Mouse (Mus musculus): Measurements from ENCODE around the gene Mycl. TPM values are rescaled to one million over a fixed set of nuclear protein-coding genes. Genes with fewer than 3 reads are reported as not detected.

Gene Mycl
- polyA plus RNA-seq (2012; rRNA removed), result 85.4 and 95.3 TPM in 2 replicates

- peak; percentile 98 for DNase-seq (ENCODE audit: low read depth)
- peak; percentile 84 for TF ChIP-seq POLR2A (IDR thresholded peaks at IDR 0.05; ENCODE audit: borderline replicate concordance, extremely low read depth, insufficient read depth, insufficient read length, poor library complexity, severe bottlenecking)
- peak; percentile 89 for TF ChIP-seq CTCF (IDR thresholded peaks at IDR 0.05; ENCODE audit: borderline replicate concordance, extremely low read depth, insufficient read depth, insufficient read length)
These were observed at the start of gene Mycl for GRCm38 (mm10) chr4:122995404-122996220. Mycl (plus strand) TSS chr4:122995652.

DNA sequence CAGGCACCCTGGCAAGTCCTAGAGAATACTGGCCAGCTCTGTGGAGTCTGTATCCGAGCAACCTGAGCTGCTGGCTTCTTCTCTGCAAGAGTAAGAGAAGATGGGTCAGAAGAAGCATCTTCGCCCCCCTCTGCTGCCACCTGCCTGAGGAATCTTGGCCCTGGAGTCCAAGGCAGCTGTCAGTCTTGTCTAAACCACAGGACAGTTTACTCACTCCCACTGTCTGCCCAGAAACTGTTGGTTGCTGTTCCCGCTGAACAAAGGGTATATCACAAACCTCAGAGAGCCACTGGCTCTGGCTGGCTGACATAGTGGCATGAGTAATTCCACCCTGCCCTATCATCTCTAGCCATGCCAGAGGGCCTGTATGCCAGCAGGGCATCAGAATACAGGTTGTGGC, 48.2 kb upstream of the Mycl start:
- TF ChIP-seq CTCF (IDR thresholded peaks at IDR 0.05; ENCODE audit: borderline replicate concordance, extremely low read depth, insufficient read depth, insufficient read length) (no peak), POLR2A (IDR thresholded peaks at IDR 0.05; ENCODE audit: borderline replicate concordance, extremely low read depth, insufficient read depth, insufficient read length, poor library complexity, severe bottlenecking) (no peak)
- DNase-seq (ENCODE audit: low read depth), result no peak

DNA sequence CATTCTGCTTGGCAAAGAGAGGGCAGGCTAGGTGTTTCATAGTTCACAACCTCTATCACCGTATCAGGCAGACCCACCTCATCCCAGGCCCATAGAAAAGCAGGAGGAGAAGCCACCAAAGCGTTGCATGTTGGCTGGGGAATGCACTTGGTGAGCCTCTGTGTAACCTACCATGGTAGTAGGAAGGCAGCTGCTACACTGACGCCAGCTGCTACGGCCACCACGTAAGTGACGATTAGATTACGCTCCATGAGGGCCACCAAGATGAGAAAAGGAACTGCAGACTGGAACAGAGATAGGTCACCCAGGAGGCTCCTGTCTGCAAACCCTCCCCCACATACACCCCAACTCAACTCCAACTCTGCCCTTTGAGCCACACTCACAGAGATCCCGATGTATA, 46.4 kb upstream of the Mycl start:
- TF ChIP-seq POLR2A (IDR thresholded peaks at IDR 0.05; ENCODE audit: borderline replicate concordance, extremely low read depth, insufficient read depth, insufficient read length, poor library complexity, severe bottlenecking), result no peak
- no peak for TF ChIP-seq CTCF (IDR thresholded peaks at IDR 0.05; ENCODE audit: borderline replicate concordance, extremely low read depth, insufficient read depth, insufficient read length)

DNA sequence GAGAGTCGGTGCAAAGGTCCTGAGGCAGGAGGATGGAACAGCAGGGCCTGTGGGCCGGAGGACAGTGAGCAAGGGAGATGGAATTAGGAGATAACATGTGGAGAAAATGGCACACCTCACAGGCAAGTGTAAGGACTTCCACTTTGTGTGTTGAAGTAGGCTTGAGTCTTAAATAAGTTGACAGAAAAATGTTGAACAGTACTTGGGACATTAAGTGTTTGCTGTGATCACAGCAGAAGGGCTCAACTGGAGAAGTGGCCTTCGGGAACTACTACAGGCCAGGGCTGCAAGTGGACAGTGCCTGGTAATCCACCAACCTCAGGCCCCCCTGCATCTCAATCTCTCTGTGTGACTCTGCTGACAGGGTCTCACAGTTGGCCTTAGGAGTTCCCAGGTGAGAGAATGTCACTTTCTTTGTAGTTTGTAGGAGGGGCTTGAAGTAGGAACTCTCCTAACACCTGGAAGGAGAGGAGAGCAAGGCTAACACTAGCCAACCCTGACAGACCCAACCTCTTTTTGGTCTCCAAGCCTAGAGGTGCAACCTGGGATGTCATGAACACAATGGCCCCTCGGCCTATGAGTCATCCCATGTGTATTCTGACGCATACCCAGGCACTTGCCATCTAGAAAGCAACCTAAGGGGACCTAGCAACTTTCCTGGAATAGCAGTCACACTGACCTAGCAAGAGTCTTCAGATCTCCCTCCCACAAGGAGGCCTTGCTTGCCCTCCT, 40.6 kb upstream of the Mycl start:
- DNase-seq (ENCODE audit: low read depth), result no peak
- TF ChIP-seq POLR2A (IDR thresholded peaks at IDR 0.05; ENCODE audit: borderline replicate concordance, extremely low read depth, insufficient read depth, insufficient read length, poor library complexity, severe bottlenecking) (no peak), CTCF (IDR thresholded peaks at IDR 0.05; ENCODE audit: borderline replicate concordance, extremely low read depth, insufficient read depth, insufficient read length) (no peak)

More for the DNA sequence above, 46.4 kb upstream of the Mycl start:
- DNase-seq (ENCODE audit: low read depth), result no peak

- TF ChIP-seq POLR2A (IDR thresholded peaks at IDR 0.05; ENCODE audit: borderline replicate concordance, extremely low read depth, insufficient read depth, insufficient read length, poor library complexity, severe bottlenecking) (peak; percentile 23; the same call in 1 of the 2 replicates), CTCF (IDR thresholded peaks at IDR 0.05; ENCODE audit: borderline replicate concordance, extremely low read depth, insufficient read depth, insufficient read length) (no peak)
- peak; percentile 97 for DNase-seq (ENCODE audit: low read depth)
These were observed 39.9 kb upstream of the Mycl start for GRCm38 (mm10) chr4:122955412-122956136.

DNA sequence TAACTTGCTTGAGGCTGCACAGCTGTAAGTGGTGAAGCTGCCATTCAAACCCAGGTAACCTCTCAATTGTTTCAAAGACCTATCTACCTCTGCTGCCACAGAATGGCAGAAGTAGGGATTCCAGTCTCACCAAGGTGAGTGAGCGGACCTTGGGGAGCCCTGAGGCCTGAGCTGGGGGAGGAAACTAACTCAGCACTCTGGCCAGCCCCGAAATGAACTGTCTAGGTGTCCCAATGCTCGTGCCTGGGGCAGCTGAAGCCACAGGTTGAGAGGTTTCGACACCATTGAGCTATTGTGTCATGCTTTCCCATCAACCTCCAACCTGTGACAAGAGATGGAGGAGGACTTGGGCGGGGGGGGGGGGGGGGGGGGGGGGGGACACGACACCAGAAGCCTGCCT, 39.2 kb upstream of the Mycl start:
- TF ChIP-seq POLR2A (IDR thresholded peaks at IDR 0.05; ENCODE audit: borderline replicate concordance, extremely low read depth, insufficient read depth, insufficient read length, poor library complexity, severe bottlenecking) (no peak), CTCF (IDR thresholded peaks at IDR 0.05; ENCODE audit: borderline replicate concordance, extremely low read depth, insufficient read depth, insufficient read length) (no peak)
- DNase-seq (ENCODE audit: low read depth), result no peak

DNA sequence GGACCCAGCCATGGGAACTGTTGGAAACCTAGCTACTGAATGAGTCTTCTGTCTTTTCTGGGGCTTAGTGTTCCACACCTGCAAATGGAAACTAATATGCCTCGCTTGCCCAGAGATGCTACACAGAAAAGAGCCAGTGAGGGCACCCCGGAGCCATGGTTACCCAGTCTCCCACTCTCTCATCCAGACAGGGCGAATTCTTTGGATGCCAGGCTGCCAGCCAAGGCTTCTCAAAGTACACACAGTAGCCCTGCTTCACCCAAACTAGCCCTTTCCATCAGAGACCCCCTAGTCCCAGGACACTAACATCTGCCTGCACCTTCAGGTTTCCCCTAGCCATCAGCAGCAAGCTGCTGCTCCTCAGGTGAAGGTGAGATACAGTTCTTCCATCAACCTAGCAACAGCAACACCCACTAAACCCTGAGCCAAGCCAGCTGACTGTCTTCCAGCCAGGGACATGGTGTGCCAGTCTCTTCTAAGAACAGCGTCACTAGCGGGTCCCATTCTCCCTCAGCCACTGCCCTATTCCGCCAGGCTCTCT, 36.9 kb upstream of the Mycl start:
- DNase-seq (ENCODE audit: low read depth), result peak; percentile 81
- TF ChIP-seq POLR2A (IDR thresholded peaks at IDR 0.05; ENCODE audit: borderline replicate concordance, extremely low read depth, insufficient read depth, insufficient read length, poor library complexity, severe bottlenecking) (no peak), CTCF (IDR thresholded peaks at IDR 0.05; ENCODE audit: borderline replicate concordance, extremely low read depth, insufficient read depth, insufficient read length) (no peak)

DNA sequence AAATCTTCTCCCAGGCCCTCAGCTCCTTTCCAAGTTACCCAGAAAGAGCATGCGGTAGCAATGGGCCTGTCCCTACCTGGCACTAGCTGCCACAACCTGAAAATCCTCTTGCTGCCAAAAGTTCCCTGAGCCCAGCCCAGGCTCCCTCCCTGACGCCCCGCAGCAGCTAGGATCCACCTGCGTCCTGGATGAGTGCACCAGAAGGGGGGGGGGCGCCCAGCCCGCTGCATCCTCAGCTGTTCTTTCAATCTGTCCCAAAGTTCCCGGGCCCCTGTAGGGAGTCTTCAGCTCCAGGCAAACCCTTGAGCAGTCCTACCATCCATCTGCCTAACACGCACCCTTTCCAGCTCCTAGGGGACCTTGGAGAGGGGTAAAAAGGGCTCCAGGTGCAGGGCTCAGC, 35.6 kb upstream of the Mycl start:
- TF ChIP-seq CTCF (IDR thresholded peaks at IDR 0.05; ENCODE audit: borderline replicate concordance, extremely low read depth, insufficient read depth, insufficient read length), result no peak
- no peak for TF ChIP-seq POLR2A (IDR thresholded peaks at IDR 0.05; ENCODE audit: borderline replicate concordance, extremely low read depth, insufficient read depth, insufficient read length, poor library complexity, severe bottlenecking)

DNA sequence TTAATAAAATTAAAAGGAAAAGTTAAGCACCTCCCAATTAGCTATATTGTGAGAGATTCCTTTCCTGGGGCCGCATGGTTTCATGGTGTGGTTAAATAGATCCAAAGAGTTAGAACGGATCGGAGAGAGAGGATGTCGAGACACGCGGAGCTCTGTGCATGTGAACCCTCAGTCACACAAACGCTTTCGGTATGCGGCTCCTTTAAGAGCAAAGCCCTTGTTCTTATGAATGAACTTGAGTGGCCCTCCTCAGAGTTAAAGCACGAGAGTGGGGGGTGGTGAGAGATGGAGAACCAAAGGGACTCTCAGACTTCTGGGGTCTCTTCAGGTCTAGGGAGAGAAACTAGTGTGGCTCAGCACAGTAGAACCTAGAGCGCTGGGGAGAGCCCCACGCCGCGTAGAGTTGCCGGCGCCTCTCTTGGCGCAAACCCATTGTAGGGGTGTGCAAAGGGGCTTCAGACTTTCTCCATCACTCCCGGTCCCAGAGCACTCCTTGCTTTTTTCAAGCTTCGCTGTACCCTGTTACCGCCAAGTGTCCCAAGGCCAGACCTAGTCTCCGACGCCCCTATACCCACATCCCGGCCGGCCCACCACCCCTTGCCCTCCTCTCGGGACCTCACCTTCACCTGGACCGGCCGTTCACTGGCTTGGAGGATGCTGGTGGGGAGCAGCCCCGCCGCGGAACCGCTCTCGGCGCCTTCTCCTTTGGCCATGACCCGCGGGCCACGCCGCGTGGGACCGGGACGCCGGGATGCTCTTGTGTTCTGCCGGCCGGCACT, 34.9 kb upstream of the Mycl start:
- TF ChIP-seq POLR2A (IDR thresholded peaks at IDR 0.05; ENCODE audit: borderline replicate concordance, extremely low read depth, insufficient read depth, insufficient read length, poor library complexity, severe bottlenecking), result no peak
- TF ChIP-seq CTCF (IDR thresholded peaks at IDR 0.05; ENCODE audit: borderline replicate concordance, extremely low read depth, insufficient read depth, insufficient read length), result no peak
- DNase-seq (ENCODE audit: low read depth), result peak; percentile 84

More for the DNA sequence above, 35.6 kb upstream of the Mycl start:
- peak; percentile 56 for DNase-seq (ENCODE audit: low read depth)

DNA sequence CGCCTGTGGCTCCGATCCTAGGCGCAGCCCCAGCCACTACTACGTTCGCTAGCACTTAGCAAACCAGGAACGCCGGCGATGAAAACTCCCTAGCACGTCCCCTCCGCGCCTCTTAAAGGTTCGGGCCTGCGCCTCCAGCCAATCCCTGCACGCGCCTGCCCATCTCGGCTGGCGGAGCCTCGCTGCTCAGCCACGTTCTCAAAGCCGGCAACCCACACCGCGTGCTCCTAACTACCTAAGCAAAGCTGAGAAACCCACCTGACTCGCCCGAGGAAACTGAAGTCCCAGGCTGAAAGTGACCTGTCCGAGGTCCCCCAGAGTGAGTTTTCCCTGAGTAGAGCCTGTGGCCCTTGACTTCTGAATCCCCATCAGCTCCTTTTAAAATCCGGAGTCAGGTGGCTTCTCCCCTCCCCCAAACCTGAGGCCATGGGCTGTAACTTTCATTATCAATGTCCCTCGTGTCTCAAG, 34.3 kb upstream of the Mycl start, which contains the start of gene Mfsd2a:
Gene Mfsd2a (minus strand): TSS at position 89 of the 468 bp plus-strand sequence.
- TF ChIP-seq POLR2A (IDR thresholded peaks at IDR 0.05; ENCODE audit: borderline replicate concordance, extremely low read depth, insufficient read depth, insufficient read length, poor library complexity, severe bottlenecking), result peak; percentile 18; the same call in 1 of the 2 replicates
- no peak for TF ChIP-seq CTCF (IDR thresholded peaks at IDR 0.05; ENCODE audit: borderline replicate concordance, extremely low read depth, insufficient read depth, insufficient read length)
- peak; percentile 93 for DNase-seq (ENCODE audit: low read depth)
